Mouse (Mus musculus) right cerebral cortex, postnatal 10 days (tissue): Measurements from ENCODE around the gene Ndufb8.

Source experiments
- DNase-seq, 2 experiments: peaks; one replicate each; pipeline ENCODE4 v3.0.0; 2021; ENCODE audit warnings: low spot score in 2 of 2

Ndufb8 gene

DNA sequence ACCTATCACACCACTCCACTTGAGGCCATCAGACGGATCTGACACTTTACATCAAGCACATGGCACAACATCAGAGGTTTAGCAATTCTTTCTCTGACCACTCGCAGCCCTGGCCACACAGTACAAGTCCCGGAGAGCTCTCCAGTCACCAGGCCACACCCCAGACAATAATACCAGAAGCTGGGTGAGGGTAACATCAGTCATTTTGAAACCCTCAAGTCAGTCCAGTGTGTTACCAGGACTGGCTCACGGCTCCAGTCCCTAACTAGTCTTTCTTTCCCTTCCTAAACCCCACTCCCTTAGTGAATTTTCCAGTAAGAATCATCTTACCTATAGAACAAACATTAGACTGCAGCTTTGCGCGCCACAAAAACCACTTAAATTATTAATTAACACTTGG, 25.2 kb downstream of the Ndufb8 start:
- no peak for DNase-seq

DNA sequence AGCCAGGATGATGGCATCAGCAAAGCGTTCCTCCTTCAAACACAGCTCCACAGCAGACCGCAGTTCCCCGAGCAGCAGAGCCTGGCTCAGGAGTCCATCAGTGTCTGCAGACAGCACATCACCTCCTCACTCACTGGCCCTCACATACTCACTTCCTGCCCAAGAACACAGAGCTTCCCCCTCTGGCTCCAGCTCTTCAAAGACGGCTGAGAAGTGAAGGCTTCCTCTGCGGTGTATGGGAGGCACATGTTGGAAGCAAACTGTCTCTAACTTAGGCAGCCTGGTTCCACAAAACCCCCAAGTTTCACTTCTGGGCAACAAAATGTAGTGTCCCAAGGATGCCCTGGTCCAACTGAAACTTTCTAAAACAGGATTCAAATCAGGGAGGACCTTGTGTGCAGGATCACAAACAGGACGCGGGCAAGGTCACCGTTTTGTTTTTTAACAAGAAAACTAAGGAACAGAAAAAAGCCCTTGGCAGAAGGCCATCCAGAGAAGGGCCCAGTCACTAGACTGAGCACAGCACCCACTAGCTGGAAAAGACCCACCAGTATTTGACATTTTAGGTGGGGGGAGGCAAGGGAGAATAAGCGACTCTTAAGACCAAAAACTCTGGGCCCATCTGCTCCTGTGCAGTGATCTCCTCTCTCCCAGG, 29.6 kb downstream of the Ndufb8 start:
- no peak for DNase-seq

DNA sequence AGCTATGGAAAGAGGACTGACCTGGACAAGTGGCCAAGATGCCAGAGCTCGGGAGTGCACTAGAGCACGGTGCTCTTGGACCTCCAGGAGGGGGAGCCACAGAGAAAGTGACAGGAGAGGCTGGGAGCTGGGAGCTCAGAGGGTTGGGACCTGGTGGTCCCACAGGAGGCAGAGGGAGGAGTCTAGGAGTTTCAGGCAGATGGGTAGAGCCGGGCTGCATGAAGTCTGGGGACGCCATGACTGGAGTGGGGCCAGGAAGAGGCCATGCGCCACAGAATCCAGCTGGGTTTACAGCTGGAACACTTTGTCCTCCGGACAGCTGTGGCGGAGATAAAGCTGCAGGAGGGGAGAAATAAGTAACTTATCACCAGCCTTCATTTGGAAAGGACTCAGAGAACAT, 36.1 kb downstream of the Ndufb8 start:
- no peak for DNase-seq

DNA sequence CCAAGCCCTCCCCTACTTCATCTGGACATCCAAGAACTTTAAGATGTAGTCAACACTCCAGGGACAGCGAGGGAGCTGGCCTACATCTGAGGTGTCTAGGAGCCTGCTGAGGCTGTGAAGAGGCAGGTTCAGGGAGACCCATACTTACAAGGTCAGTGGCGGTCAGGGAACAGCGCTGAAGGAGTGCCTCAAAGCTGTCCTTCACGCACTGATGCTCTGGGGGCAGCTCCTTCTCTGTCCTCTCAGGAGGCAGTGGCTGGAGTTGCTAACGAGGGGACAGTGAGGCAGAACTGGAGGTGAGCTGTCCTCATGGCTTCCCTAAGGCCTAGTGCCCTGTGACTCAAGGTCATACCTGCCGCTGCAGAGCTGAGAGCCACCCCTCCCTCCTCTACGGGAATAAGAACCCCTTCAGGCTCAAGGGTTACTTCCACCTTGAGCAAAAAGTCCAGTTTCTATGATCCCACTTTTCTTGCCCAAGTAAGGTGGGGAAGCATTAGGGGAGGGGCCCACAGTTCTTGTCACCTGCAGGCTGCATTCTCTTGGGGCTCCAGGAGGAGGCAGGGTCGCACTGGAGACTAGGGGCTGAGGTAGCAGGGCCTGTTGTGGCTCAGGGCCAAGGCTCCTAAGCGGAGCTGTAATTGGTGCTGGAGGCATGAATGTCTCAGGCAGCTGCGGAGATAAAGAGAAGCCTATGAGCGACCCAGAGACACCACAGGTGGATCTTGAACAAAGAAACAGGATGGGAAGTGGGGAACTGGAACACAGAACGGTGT, 37.1 kb downstream of the Ndufb8 start:
- DNase-seq, result no peak

DNA sequence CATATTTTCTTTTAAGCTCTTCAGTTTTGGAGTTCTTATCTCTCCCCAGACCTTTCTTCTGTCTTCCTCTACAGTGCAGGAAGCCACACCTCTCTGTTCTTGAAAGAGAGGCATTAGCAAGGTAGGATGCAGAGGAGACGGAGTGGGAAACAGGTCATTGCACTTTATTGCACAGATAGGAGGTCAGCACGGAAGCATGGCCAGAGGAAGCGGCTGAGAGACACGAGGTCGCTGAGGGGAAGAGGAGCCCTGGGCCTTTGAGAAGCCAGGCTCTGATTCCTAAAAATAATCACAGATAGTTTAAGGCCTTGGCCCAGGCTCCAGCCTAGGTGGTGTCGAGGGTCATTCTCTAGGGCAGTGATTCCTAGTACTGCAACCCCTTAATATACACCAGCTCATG, 39.5 kb downstream of the Ndufb8 start:
- DNase-seq, result no peak

DNA sequence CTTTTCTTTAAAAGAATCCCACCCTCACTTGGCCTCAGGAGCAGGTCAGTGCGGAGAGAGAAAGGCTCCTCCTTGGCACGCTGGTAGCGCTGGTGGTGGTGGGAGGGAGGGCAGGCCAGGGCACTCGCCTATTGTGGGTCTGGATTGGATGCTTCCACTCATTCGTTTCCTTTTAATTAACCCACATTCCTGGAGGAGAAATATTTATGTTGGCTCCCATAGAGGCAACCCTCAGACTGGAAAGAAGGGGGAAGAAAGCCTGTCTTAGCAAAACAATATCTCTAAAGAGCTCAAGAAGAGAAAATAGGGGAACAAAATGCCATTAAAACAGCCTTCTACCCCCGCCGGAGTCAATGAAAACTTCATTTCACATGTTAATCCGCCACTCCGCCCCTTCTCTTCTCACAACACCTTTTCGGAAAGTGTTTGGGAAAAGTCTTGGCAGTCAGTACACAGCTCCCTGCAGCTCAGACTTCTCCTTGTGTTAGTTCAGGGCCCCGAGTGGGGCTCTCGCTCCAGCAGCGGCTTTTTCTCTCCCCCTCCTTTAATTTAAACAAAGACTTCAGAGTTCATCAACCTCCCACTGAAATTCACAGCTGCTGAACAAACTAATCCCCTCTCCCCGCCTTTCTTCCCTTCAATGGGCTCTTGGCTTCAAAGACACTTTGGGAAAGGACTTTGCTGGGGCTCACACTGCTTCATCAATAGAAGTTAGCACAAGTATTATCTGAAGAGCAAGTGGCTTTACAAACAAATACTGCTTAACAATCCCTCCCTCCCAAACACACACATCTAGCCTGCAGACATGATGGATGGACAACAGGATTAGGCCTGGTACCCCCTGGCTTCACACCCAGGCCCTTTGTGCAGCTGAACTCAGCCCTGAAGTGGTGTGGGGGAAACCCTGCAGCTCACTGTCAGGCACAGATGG, 40.5 kb downstream of the Ndufb8 start:
- DNase-seq, result no peak

DNA sequence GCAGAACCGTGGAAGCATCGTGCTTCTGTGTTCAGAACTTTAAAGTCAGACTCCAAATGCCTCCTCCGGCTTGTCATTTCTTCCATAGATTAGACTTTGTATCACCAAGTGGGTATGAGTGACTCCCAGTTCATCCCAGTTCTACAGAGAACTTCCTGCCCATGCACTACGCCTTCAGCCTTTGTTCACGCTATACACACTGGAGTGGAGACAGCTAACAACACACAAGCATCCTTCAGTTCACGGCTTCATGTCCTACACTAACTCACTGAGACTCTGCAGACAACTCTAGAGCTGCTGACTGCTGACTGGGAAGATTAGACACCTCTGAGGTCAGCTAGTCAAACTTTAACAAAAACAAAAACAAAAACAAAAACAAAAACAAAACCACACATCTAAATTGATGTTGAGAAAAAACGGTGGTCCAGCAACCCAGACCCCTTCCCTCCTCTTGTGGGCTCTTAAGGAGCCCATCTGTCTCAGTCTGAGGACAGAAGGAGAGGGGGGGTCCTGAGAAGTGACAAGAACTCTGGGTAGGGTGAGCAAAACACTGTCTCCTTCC, 41.2 kb downstream of the Ndufb8 start:
- no peak for DNase-seq

DNA sequence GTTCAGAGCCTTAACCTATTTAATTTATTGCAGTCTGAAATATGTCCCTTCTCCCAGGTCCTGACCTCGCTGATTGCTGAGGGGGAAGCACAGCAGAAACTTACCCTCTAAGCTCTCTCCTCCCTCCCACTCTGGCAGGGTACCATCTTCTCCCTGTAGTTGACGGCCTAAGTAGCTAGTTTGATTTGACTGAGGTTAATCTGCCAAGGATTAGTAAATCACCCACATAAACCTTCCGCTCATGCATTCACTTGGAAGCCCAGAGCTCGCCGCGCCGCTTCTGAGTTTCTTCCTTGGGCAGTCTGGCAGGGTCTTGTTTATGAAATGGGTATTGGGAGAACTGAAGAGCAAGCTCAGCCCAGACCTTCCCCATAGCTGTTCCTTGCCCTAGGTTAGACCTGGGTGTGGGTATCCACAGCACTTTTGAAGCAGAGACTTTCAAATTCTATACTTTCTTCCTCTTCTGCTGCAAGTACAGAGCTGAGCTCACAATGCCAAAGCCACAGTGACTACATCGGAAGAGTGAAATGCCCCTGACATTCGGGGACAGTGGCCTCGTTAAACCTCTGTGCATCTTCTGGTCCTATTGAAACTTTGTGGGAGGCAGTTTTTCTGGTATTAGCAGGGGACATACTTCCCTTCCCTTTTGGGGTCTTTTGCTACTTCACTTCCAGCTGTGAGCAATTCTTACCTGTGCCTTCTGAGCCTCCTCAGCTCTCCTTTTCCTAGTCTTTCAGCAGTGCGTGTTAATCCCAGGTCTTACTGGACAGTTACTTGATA, 42.0 kb downstream of the Ndufb8 start:
- no peak for DNase-seq

DNA sequence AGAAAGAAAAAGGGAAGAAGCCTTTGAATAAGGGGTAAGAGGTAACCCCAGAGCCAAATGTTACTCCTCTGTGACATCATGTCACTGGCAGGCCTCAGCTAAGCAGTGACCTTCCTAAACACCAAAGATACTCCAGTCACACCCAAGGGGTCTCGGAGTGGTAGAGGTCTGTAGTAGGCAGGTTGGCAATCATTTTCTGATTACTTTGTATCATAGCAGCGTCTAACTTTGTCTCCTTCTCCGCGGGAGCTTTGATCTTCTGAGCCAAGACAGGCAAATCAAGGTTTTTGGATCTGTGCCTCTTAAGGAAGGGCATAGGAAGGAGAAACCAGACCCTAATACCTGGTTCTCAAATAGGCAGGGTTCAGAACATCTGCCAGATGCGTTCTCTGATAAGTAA, 42.6 kb downstream of the Ndufb8 start:
- no peak for DNase-seq

DNA sequence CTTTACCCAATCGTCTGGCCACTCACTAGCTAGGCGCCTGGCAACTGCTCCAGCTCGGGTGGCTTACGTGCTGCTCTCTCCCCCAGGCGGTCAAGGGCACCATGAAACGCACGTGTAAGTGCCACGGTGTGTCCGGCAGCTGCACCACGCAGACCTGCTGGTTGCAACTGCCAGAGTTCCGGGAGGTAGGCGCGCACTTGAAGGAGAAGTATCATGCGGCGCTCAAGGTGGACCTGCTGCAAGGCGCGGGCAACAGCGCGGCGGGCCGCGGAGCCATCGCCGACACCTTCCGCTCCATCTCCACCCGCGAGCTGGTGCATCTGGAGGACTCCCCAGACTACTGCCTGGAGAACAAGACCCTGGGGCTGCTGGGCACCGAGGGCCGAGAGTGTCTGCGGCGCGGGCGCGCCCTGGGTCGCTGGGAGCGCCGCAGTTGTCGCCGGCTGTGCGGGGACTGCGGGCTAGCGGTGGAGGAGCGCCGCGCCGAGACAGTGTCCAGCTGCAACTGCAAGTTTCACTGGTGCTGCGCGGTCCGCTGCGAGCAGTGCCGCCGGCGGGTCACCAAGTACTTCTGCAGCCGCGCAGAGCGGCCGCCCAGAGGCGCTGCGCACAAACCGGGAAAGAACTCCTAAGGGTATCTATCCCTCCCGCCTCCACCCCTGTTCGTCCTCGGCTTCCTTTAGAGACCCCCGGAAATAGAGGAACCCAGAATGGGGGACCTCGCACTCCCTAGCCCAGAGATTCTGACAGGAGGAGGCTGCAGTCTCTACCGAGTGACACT, 43.6 kb downstream of the Ndufb8 start:
- peak in 1 of 2 experiments; percentile 31 for DNase-seq

DNA sequence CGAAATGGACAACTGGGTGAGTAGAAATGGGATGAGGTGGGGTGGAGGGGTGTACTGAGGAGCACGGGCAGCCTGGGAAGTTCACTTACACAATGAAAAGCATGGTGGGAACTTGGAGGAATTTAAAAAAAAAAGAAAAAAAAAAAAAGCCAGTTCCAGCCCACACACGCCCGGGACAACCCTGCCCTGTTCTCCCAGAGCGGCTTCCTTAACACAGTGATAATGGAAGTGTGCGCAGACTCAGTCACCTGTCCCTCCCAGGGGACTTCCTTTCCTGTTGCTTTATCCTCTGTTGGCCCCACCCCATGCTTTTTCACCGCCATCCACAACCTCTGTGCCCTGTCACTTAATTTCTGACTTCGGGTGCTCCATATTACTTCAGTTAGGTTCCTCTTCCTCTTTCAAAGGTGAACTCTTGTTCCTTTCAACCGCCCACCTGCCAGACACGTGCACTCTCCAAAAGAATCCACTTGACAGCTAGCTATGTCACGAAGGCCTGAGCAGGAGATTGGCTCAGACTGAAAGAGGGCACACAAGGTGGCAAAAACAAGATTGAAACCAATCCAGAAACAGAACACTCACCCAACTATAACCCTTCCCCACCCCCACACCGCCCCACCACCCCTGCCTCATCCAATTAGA, 44.6 kb downstream of the Ndufb8 start:
- DNase-seq, result no peak

DNA sequence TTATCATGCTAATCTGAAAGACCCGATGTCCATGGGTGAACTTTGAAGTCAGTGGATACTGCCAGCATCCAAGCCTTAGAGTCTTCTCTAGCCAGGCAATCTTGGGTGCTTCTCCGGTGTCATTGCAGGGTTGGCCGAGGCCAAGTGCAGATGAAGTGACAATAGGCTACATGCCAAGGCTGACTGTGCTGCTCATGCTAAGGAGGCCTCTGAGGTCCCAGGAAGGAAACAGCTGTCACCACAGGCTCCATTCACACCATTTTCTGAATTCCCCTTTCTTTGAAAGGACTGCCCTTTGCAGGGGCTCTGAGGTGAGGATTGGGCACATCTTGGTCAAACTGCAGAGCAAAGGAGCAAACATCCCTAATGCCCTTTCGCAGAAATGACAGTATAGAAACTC, 52.5 kb downstream of the Ndufb8 start:
- no peak for DNase-seq

DNA sequence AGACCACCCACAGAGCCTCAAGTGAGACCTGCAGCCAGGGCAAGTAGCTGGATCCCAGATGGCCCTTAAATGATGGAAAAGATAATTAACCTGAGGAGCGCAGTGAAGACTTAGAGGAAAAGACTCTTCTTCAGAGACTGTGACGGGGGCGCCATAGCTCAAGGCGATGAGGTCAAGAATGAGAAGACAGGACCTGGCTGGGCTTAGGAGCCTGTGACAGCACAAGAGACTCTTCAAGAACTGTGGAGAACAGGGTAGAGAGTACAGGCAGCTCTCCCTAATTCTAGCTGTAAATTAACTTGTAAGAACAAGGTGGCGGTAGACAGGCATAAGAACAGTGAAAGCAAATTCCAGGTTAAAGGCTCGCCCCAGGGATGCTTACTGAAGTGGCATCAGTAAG, 53.3 kb downstream of the Ndufb8 start:
- DNase-seq, result no peak

DNA sequence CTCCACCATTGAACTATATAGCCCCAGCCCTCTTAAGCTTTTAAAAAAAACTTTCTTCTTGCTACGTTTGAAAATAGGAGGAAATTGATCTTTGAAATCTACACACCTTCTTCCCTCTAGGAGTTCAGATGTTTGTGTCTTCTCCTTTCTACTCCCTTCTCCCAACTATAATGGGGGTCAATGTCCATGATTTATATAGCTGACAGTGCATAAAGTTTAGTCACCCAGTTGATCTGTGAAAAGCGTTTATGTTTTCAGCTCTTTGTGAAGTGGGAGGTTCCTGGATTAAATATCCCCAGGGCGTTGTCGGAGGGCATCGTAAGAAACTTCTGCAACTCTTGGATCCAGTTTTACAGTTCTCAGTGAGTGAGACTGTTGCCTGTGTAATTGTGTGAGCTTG, 55.0 kb downstream of the Ndufb8 start:
- DNase-seq, result no peak

DNA sequence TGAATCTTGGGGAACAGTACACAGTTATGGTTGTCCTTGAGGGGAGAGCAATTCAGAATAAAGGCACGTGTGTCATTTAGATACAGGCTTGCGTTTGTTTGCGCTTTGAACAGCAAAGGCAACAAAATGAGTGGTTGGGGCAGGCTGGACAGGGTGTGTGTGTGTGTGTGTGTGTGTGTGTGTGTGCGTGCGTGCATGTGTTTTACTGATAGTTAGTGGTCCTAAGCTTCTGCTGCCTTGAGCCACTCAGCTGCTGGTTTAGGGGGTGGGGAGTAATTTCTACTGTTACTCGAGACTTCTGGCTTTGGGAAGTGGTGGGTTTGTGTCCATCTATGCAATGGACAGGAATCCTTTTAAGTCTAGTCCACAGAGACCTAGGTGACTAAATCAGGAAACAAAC, 56.3 kb downstream of the Ndufb8 start:
- DNase-seq, result no peak
